Mouse (Mus musculus): ENCODE measurements around the gene Nbr1. TPM values are rescaled to one million over a fixed set of nuclear protein-coding genes. Genes with fewer than 3 reads are reported as not detected.
"Not testable (repeated sequence)": the region's sequence is repeated elsewhere in the genome, so short reads cannot be mapped to it uniquely, and the experiment has no call there.

The Nbr1 gene
- polyA plus RNA-seq, 1 experiment = 33.0 TPM

DNA sequence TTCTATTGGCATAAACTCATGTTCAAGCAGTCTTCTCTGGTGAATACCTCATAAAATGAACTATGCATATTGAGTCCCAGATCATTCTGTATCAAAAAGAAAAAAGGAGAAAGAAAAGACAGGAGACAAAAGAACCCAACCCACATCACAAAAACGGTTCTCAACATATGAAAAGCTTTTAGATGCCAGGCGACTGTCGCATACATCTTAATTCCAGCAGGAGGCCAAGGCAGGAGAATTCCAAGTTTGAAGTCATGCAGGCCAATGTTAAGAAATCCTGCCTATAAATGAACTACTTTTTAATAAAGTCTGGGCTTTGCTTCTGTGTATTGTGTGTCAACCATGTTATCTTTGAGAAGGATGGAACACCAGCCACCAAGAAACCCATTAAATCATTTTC is 52.2 kb downstream of the Nbr1 start:
- Histone ChIP-seq H3K79me2 (ENCODE audit: control insufficient read depth, insufficient read depth) (no peaks in the 10 kb centered on the region), H3K36me3 (ENCODE audit: control insufficient read depth, insufficient read depth) (no peaks in the 10 kb centered on the region), H3K27me3 (ENCODE audit: control insufficient read depth, insufficient read depth, insufficient read length) (peaks cover 18% of the 10 kb centered on the region), H3K4me3 (no peak overlapping the region), H3K4me2 (ENCODE audit: low read depth) (no peak overlapping the region), H3ac (ENCODE audit: control insufficient read depth, insufficient read length) (no peak overlapping the region)
- no peak for TF ChIP-seq USF1 (IDR thresholded peaks at IDR 0.05; ENCODE audit: low read depth)
- TF ChIP-seq REST (IDR thresholded peaks at IDR 0.05; ENCODE audit: insufficient read depth, insufficient read length) = no peak
- no peak for TF ChIP-seq POLR2AphosphoS2 (IDR thresholded peaks at IDR 0.05; ENCODE audit: insufficient read length, low read depth)
- TF ChIP-seq E2F4 (IDR thresholded peaks at IDR 0.05; ENCODE audit: insufficient read depth) = no peak
- no peak for TF ChIP-seq TCF12 (IDR thresholded peaks at IDR 0.05; ENCODE audit: insufficient read depth, poor library complexity, severe bottlenecking)
- no peak for TF ChIP-seq MYOD1 (IDR thresholded peaks at IDR 0.05; ENCODE audit: control insufficient read depth in 1 of 3, insufficient read length in 2 of 3, low read depth in 2 of 3)
- TF ChIP-seq CEBPB (IDR thresholded peaks at IDR 0.05; ENCODE audit: insufficient read depth, poor library complexity, severe bottlenecking) = no peak
- no peak for TF ChIP-seq SRF (IDR thresholded peaks at IDR 0.05; ENCODE audit: control insufficient read depth, insufficient read length, low read depth)
- no peak for TF ChIP-seq TCF3 (IDR thresholded peaks at IDR 0.05; ENCODE audit: insufficient read length, low read depth)
- no peak for TF ChIP-seq MYOG (IDR thresholded peaks at IDR 0.05; ENCODE audit: control insufficient read depth in 1 of 3, insufficient read depth in 1 of 3, insufficient read length in 2 of 3, low read depth in 2 of 3)
- no peak for TF ChIP-seq POLR2A (IDR thresholded peaks at IDR 0.05; ENCODE audit: insufficient read length, low read depth)
- no peak for TF ChIP-seq MAX (IDR thresholded peaks at IDR 0.05; ENCODE audit: low read depth)

GRCm38 (mm10) chr11:101604531-101605453 is 52.8 kb downstream of the Nbr1 start:
- peak; percentile 17 for TF ChIP-seq POLR2A (IDR thresholded peaks at IDR 0.05; ENCODE audit: insufficient read length, low read depth)
- not testable (repeated sequence) for H3K36me3 ChIP-seq (ENCODE audit: control insufficient read depth, insufficient read depth)

DNA sequence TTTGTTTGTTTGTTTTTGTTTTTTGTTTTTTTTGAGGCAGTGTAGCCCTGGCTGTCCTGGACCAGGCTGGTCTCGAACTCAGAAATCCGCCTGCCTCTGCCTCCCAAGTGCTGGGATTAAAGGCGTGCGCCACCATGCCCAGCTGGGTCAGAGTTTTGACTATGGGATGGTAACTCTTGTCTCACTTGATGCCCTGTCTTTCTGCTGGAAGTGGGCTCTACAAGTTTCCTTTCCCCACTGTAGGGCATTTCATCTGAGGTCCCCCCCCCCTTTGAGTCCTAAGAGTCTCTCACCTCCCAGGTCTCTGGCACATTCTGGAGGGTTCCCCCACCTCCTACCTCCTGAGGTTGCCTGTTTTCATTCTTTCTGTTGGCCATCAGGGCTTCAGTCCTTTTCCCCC is 55.2 kb downstream of the Nbr1 start:
- not testable (repeated sequence) for H3K4me3 ChIP-seq; H3K36me3 ChIP-seq (ENCODE audit: control insufficient read depth, insufficient read depth); H3K79me2 ChIP-seq (ENCODE audit: control insufficient read depth, insufficient read depth); H3K4me2 ChIP-seq (ENCODE audit: low read depth); H3K27me3 ChIP-seq (ENCODE audit: control insufficient read depth, insufficient read depth, insufficient read length); H3ac ChIP-seq (ENCODE audit: control insufficient read depth, insufficient read length)

More at GRCm38 (mm10) chr11:101604531-101605453, 52.8 kb downstream of the Nbr1 start:
- Histone ChIP-seq H3K27me3 (ENCODE audit: control insufficient read depth, insufficient read depth, insufficient read length) (peaks cover 11% of the 10 kb centered on the region), H3K4me2 (ENCODE audit: low read depth) (peak overlapping the region; percentile 24)
- H3K4me3 ChIP-seq; H3K79me2 ChIP-seq (ENCODE audit: control insufficient read depth, insufficient read depth); H3ac ChIP-seq (ENCODE audit: control insufficient read depth, insufficient read length): not testable (repeated sequence)

DNA sequence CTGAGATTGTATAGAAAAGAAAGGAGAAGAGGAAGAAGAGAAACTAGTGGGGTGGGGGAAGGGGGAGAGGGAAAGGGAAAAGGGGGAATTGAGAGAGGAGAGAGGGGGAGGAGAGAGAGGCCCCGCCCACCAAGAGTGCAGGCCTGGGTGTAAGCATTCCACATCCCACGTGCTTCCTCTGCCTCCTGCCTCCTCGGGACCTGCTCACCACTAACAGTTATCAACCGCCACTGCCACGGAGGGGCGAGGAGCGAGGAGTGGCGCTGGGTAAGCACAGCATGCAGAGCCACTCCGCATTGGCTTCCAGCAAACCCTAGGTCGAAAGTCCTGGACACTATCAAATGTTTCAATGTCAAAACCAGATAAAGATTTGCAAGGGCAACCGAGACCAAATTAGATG is 58.5 kb downstream of the Nbr1 start:
- no peaks in the 10 kb centered on the region for H3K79me2 ChIP-seq (ENCODE audit: control insufficient read depth, insufficient read depth)
- no peak for TF ChIP-seq REST (IDR thresholded peaks at IDR 0.05; ENCODE audit: insufficient read depth, insufficient read length)
- TF ChIP-seq TCF3 (IDR thresholded peaks at IDR 0.05; ENCODE audit: insufficient read length, low read depth) = no peak
- no peak for TF ChIP-seq E2F4 (IDR thresholded peaks at IDR 0.05; ENCODE audit: insufficient read depth)
- TF ChIP-seq POLR2AphosphoS2 (IDR thresholded peaks at IDR 0.05; ENCODE audit: insufficient read length, low read depth) = no peak
- TF ChIP-seq CEBPB (IDR thresholded peaks at IDR 0.05; ENCODE audit: insufficient read depth, poor library complexity, severe bottlenecking) = no peak
- TF ChIP-seq SRF (IDR thresholded peaks at IDR 0.05; ENCODE audit: control insufficient read depth, insufficient read length, low read depth) = no peak
- no peak for TF ChIP-seq MYOG (IDR thresholded peaks at IDR 0.05; ENCODE audit: control insufficient read depth in 1 of 3, insufficient read depth in 1 of 3, insufficient read length in 2 of 3, low read depth in 2 of 3)
- no peak for TF ChIP-seq MAX (IDR thresholded peaks at IDR 0.05; ENCODE audit: low read depth)
- TF ChIP-seq USF1 (IDR thresholded peaks at IDR 0.05; ENCODE audit: low read depth) = no peak
- TF ChIP-seq TCF12 (IDR thresholded peaks at IDR 0.05; ENCODE audit: insufficient read depth, poor library complexity, severe bottlenecking) = no peak
- no peak for TF ChIP-seq POLR2A (IDR thresholded peaks at IDR 0.05; ENCODE audit: insufficient read length, low read depth)
- no peak for TF ChIP-seq MYOD1 (IDR thresholded peaks at IDR 0.05; ENCODE audit: control insufficient read depth in 1 of 3, insufficient read length in 2 of 3, low read depth in 2 of 3)
- H3ac ChIP-seq (ENCODE audit: control insufficient read depth, insufficient read length) = no peak overlapping the region
- no peak overlapping the region for H3K4me2 ChIP-seq (ENCODE audit: low read depth)
- H3K27me3 ChIP-seq (ENCODE audit: control insufficient read depth, insufficient read depth, insufficient read length) = no peaks in the 10 kb centered on the region
- H3K4me3 ChIP-seq = no peak overlapping the region
- no peaks in the 10 kb centered on the region for H3K36me3 ChIP-seq (ENCODE audit: control insufficient read depth, insufficient read depth)

- no peaks in the 10 kb centered on the region for H3K79me2 ChIP-seq (ENCODE audit: control insufficient read depth, insufficient read depth)
- no peak overlapping the region for H3ac ChIP-seq (ENCODE audit: control insufficient read depth, insufficient read length)
- no peak overlapping the region for H3K4me2 ChIP-seq (ENCODE audit: low read depth)
- no peaks in the 10 kb centered on the region for H3K27me3 ChIP-seq (ENCODE audit: control insufficient read depth, insufficient read depth, insufficient read length)
- no peak overlapping the region for H3K4me3 ChIP-seq
- TF ChIP-seq MAX (IDR thresholded peaks at IDR 0.05; ENCODE audit: low read depth) (no peak), MYOG (IDR thresholded peaks at IDR 0.05; ENCODE audit: control insufficient read depth in 1 of 3, insufficient read depth in 1 of 3, insufficient read length in 2 of 3, low read depth in 2 of 3) (no peak), MYOD1 (IDR thresholded peaks at IDR 0.05; ENCODE audit: control insufficient read depth in 1 of 3, insufficient read length in 2 of 3, low read depth in 2 of 3) (no peak), CEBPB (IDR thresholded peaks at IDR 0.05; ENCODE audit: insufficient read depth, poor library complexity, severe bottlenecking) (no peak)
- H3K36me3 ChIP-seq (ENCODE audit: control insufficient read depth, insufficient read depth) = no peaks in the 10 kb centered on the region
These were observed 61.6 kb downstream of the Nbr1 start for GRCm38 (mm10) chr11:101613596-101613995.
